Mouse (Mus musculus): ENCODE measurements around the gene Atp5mpl. TPM values are rescaled to one million over a fixed set of nuclear protein-coding genes. Genes with fewer than 3 reads are reported as not detected.

The Atp5mpl gene
- polyA plus RNA-seq, 1 experiment from 2014 or later = 634 TPM

DNA sequence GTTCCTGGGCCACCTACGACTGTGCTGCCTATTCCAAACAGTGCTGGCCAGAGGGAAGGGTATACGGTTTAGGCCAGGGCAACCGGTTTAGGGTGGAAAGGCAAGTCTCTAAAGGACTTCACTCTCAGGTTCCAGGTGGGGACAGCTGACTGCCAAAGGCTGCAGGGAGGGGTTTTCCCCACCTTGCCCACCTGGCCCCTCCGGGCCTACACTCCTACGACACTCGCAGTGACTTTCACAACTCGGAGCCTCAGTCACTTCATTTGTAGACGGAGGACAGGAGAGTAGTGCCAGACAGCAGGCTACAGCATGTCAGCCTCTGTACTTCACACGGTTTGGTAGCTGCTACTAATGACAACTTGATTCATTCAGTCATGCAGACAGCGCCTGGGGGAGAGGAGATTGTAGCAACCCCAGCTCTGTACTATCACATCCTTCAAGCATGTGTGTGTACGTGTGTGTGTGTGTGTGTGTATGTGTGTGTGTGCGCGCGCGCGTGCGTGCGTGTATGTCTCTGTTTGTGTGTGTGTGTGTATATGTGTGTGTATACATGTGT is 38.3 kb downstream of the Atp5mpl start:
- ATAC-seq (ENCODE audit: borderline replicate concordance, extremely low read depth, low FRiP score, low TSS enrichment) = no peak
- Histone ChIP-seq H3K27me3 (no peaks in the 10 kb centered on the region), H3K4me1 (peaks cover 50% of the 10 kb centered on the region), H3K9ac (no peak overlapping the region), H3K9me3 (no peaks in the 10 kb centered on the region), H3K36me3 (no peaks in the 10 kb centered on the region), H3K27ac (peak overlapping the region; percentile 68), H3K4me3 (no peak overlapping the region), H3K4me2 (no peak overlapping the region)
- 59% methylated on average over 18 of the region's 18 CpGs for WGBS

DNA sequence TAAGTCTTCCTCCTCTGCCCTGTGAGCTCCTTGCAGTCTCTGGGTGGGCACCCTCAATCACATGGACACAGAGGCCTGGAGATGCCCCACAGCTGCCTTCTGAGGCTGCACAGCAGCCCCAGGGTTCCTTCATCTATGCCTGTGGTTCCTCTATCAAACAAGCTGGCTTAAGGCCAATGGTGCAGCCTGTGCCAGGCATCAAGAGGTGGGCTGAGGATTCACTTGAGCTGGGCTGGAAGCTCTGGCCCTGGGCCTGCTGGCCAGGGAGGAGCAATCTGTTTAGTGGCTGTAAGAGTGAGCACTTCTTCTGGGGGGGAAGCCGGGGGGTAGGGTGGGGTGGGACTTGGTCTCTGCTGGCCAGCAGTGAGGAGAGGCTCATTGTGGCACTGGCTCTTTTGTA is 39.4 kb downstream of the Atp5mpl start:
- H3K27ac ChIP-seq = peak overlapping the region; percentile 68
- 50% methylated on average over 1 of the region's 1 CpGs for WGBS
- peaks cover 39% of the 10 kb centered on the region for H3K4me1 ChIP-seq
- H3K4me2 ChIP-seq = no peak overlapping the region
- H3K27me3 ChIP-seq = no peaks in the 10 kb centered on the region
- no peaks in the 10 kb centered on the region for H3K36me3 ChIP-seq
- no peak overlapping the region for H3K9ac ChIP-seq
- peak; percentile 73 for ATAC-seq (ENCODE audit: borderline replicate concordance, extremely low read depth, low FRiP score, low TSS enrichment)
- H3K4me3 ChIP-seq = no peak overlapping the region
- H3K9me3 ChIP-seq = no peaks in the 10 kb centered on the region

- no peak overlapping the region for H3K9ac ChIP-seq
- H3K36me3 ChIP-seq = no peaks in the 10 kb centered on the region
- ATAC-seq (ENCODE audit: borderline replicate concordance, extremely low read depth, low FRiP score, low TSS enrichment) = no peak
- H3K4me2 ChIP-seq = no peak overlapping the region
- H3K27ac ChIP-seq = no peak overlapping the region
- 85% methylated on average over 6 of the region's 6 CpGs for WGBS
- H3K27me3 ChIP-seq = no peaks in the 10 kb centered on the region
- no peak overlapping the region for H3K4me3 ChIP-seq
- H3K4me1 ChIP-seq = peaks cover 29% of the 10 kb centered on the region
- H3K9me3 ChIP-seq = no peaks in the 10 kb centered on the region
Observed at GRCm38 (mm10) chr12:111923117-111923516, 43.7 kb downstream of the Atp5mpl start.

DNA sequence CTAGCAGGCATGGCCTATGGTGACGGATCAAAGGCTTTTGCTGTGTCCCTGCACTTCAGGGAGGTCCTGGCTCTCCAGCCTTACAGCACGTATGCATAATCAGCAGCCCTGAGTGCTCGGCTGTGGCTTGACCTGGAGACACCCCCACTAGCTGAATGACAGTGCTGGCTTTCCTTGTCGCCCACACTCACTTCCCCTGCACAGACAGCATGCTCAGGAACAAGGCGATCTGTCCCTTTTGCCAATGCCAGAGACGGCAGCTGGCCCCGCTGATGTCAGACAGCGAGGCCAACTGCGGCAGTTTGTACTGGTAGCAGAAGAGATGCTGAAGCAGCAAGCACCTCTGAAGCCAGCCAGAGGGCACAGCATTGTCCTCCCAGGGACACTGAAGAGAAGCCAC is 46.7 kb downstream of the Atp5mpl start:
- Histone ChIP-seq H3K27me3 (no peaks in the 10 kb centered on the region), H3K4me1 (peaks cover 18% of the 10 kb centered on the region), H3K4me2 (no peak overlapping the region), H3K36me3 (no peaks in the 10 kb centered on the region), H3K4me3 (no peak overlapping the region), H3K27ac (no peak overlapping the region), H3K9me3 (no peaks in the 10 kb centered on the region), H3K9ac (no peak overlapping the region; the same call in 1 of the 2 replicates)
- WGBS = 29% methylated on average over 9 of the region's 9 CpGs
- no peak for ATAC-seq (ENCODE audit: borderline replicate concordance, extremely low read depth, low FRiP score, low TSS enrichment)

DNA sequence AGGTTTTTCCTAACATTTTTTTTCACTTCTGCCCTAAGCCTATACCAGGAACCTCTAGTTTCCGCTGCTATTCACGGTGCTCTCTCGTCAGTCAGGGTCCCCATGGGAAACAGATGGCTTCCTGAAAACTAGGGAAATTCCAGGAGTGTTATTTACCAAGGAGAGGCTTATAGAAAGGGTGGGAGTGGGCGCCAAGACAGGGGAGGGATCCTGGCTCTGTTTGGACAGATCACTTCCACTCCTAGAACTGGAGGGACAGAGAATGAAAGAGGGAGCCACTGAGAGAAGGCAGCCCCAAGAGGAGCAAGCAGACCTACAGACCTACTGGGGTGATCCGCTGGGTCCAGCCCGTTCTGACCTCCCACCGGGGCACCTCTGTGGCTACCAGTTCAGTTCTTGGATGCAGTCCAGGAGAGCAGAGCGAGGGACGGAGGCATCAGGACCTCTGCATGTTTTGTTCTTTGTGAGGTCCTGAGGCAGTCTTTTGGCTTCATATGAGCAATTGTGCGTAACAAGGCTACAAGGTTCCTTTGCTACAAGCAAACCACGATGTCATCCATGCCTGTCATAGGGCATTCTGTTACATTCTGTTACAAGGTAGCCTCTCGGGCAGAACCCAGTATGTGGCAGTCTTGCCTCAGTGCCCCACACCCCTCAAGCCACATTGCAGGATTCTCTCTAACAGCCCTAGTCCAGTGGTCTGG is 50.1 kb downstream of the Atp5mpl start:
- WGBS = 31% methylated on average over 12 of the region's 12 CpGs
- H3K9ac ChIP-seq = no peak overlapping the region

GRCm38 (mm10) chr12:111915781-111916180 is 51.0 kb downstream of the Atp5mpl start:
- 83% methylated on average over 6 of the region's 6 CpGs for WGBS

More for the DNA sequence above, 50.1 kb downstream of the Atp5mpl start:
- no peak overlapping the region; the same call in 1 of the 2 replicates for H3K4me2 ChIP-seq
- peaks cover 32% of the 10 kb centered on the region for H3K4me1 ChIP-seq
- H3K9me3 ChIP-seq = no peaks in the 10 kb centered on the region
- ATAC-seq (ENCODE audit: borderline replicate concordance, extremely low read depth, low FRiP score, low TSS enrichment) = peak; percentile 51; the same call in 1 of the 2 replicates
- H3K36me3 ChIP-seq = no peaks in the 10 kb centered on the region
- no peak overlapping the region for H3K4me3 ChIP-seq
- H3K27ac ChIP-seq = peak overlapping the region; percentile 84
- no peaks in the 10 kb centered on the region for H3K27me3 ChIP-seq

DNA sequence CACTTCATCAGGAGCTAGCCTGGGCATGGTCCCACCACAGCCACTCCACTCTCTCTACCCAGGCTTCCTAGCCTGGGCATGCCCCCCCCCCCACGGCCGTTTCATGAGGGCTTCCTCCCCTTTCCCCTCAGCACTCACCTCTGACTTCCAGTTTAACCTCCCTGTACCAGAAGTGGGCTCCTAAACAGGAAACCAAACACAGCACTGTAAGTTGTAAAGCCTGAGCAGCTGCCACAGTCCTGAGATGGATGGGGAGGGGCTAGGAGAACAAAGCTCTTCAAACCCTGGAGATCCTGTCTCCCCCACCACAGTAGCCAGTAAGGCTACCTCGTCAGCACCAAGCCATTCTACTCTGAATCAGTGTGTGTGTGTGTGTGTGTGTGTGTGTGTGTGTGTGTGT is 52.7 kb downstream of the Atp5mpl start:
- Histone ChIP-seq H3K4me2 (no peak overlapping the region), H3K27me3 (no peaks in the 10 kb centered on the region), H3K4me3 (no peak overlapping the region), H3K36me3 (no peaks in the 10 kb centered on the region), H3K4me1 (peaks cover 26% of the 10 kb centered on the region; the same call in 1 of the 2 replicates), H3K9me3 (no peaks in the 10 kb centered on the region), H3K9ac (no peak overlapping the region), H3K27ac (peak overlapping the region; percentile 77)
- ATAC-seq (ENCODE audit: borderline replicate concordance, extremely low read depth, low FRiP score, low TSS enrichment) = peak; percentile 28
- WGBS = 19% methylated on average over 3 of the region's 3 CpGs

More at GRCm38 (mm10) chr12:111915781-111916180, 51.0 kb downstream of the Atp5mpl start:
- Histone ChIP-seq H3K36me3 (no peaks in the 10 kb centered on the region), H3K27ac (peak overlapping the region; percentile 64), H3K27me3 (no peaks in the 10 kb centered on the region), H3K9me3 (no peaks in the 10 kb centered on the region), H3K4me2 (no peak overlapping the region), H3K4me3 (no peak overlapping the region), H3K4me1 (peaks cover 32% of the 10 kb centered on the region), H3K9ac (no peak overlapping the region)
- no peak for ATAC-seq (ENCODE audit: borderline replicate concordance, extremely low read depth, low FRiP score, low TSS enrichment)

DNA sequence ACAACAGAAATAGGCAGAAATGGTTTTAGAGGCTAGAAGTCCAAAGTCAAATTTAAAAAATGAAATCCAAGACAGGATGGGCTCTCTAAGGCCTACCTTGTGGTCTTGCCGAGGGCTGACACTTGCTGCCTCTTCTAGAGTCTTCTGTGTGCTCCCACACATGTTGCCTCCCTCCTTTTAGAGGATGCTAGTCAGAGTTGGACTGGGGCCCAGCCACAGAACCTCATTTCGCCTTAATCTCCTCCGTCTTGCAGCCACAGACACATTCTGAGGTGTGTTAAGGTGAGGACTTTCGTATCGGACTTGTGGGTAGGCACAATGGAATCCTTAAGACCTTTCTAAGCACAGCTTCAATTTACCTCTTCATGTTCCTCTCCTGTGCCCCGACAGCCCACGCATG is 54.0 kb downstream of the Atp5mpl start:
- 84% methylated on average over 7 of the region's 7 CpGs for WGBS
- Histone ChIP-seq H3K36me3 (no peaks in the 10 kb centered on the region), H3K4me1 (peaks cover 32% of the 10 kb centered on the region; the same call in 1 of the 2 replicates), H3K27ac (0 out of 2 replicates have a peak overlapping the region, but pooled peaks have one; percentile 77), H3K27me3 (no peaks in the 10 kb centered on the region), H3K9me3 (no peaks in the 10 kb centered on the region), H3K9ac (no peak overlapping the region), H3K4me2 (no peak overlapping the region), H3K4me3 (no peak overlapping the region)
- no peak for ATAC-seq (ENCODE audit: borderline replicate concordance, extremely low read depth, low FRiP score, low TSS enrichment)

DNA sequence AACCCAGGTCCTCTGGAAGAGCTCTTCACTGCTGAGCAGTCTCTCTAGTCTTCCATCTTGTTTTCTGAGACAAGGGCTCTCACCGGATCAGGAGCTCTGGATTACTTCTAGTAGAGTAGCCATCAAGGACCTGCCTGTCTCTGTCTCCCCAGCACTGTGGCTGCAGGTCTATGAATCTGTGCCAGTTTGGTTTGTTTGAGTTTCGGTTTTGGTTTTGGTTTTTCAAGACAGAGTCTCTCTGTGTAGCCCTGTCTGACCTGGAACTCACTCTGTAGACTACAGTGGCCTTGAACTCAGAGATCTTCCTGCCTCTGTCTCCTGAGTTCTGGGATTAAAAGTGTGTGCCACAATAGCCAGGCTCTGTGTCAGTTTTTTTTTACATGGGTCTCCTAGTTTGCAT is 55.0 kb downstream of the Atp5mpl start:
- no peak overlapping the region for H3K27ac ChIP-seq
- no peaks in the 10 kb centered on the region for H3K9me3 ChIP-seq
- no peak overlapping the region for H3K9ac ChIP-seq
- no peak overlapping the region for H3K4me2 ChIP-seq
- no peak for ATAC-seq (ENCODE audit: borderline replicate concordance, extremely low read depth, low FRiP score, low TSS enrichment)
- no peaks in the 10 kb centered on the region for H3K27me3 ChIP-seq
- peaks cover 30% of the 10 kb centered on the region for H3K4me1 ChIP-seq
- H3K36me3 ChIP-seq = no peaks in the 10 kb centered on the region
- H3K4me3 ChIP-seq = no peak overlapping the region
- 81% methylated on average over 2 of the region's 2 CpGs for WGBS

Other genes starting within 250 kb of the Atp5mpl start
- gene Klc1, start 208.1 kb downstream of the Atp5mpl start, polyA plus RNA-seq (2015; fragmentation: Nextera tagmentation; extraction: Ambion mirVana) = 89.8 and 95.9 TPM in 2 replicates
- gene Xrcc3, start 153.1 kb downstream of the Atp5mpl start, polyA plus RNA-seq (2015; fragmentation: Nextera tagmentation; extraction: Ambion mirVana) = 7.9 and 8.7 TPM in 2 replicates
- gene Zfyve21, start 152.8 kb downstream of the Atp5mpl start, polyA plus RNA-seq (2015; fragmentation: Nextera tagmentation; extraction: Ambion mirVana) = 108 and 113 TPM in 2 replicates
- 23.1 and 25.6 TPM in 2 replicates for gene Ppp1r13b, start 58.9 kb downstream of the Atp5mpl start, polyA plus RNA-seq (2015; fragmentation: Nextera tagmentation; extraction: Ambion mirVana)
- 0.06 TPM in 1 of 2 replicates, not detected in the other for gene Tdrd9, start 4.6 kb upstream of the Atp5mpl start, polyA plus RNA-seq (2015; fragmentation: Nextera tagmentation; extraction: Ambion mirVana)
- not detected in 2 replicates for gene Rd3l, start 14.3 kb upstream of the Atp5mpl start, polyA plus RNA-seq (2015; fragmentation: Nextera tagmentation; extraction: Ambion mirVana)
- gene Aspg, start 139.7 kb upstream of the Atp5mpl start, polyA plus RNA-seq (2015; fragmentation: Nextera tagmentation; extraction: Ambion mirVana) = 1.7 and 3.4 TPM in 2 replicates
- gene Kif26a, start 179.2 kb upstream of the Atp5mpl start, polyA plus RNA-seq (2015; fragmentation: Nextera tagmentation; extraction: Ambion mirVana) = 3.0 and 3.2 TPM in 2 replicates

Measured in lung, embryonic 15.5 days (tissue).